Mouse (Mus musculus) liver, embryonic 12.5 days (tissue): ENCODE measurements at regions not wholly inside any gene's neighbourhood (a gene's known extent, or its start where the extent isn't known, plus 50 kb on each side); places are given as distances from the start of the nearest gene placed in this dataset.

Source experiments
- ATAC-seq: fragments of 200-750 bp; cut with Nextera tagmentation; 2 replicates; pipeline ENCODE4 v1.8.0; 2017; ENCODE audit warnings: moderate number of reproducible peaks, mild to moderate bottlenecking, moderate library complexity
- H3K27ac ChIP-seq: fragments of 300-500 bp; sonication (generic); 2 replicates; pipeline ENCODE4 v1.5.1; 2016; ENCODE audit warnings: mild to moderate bottlenecking
- H3K27me3 ChIP-seq: fragments of 300-500 bp; sonication (generic); replicated peaks from 2 replicates; pipeline ENCODE4 v1.6.1; 2016; ENCODE audit warnings: mild to moderate bottlenecking, moderate library complexity
- H3K36me3 ChIP-seq: fragments of 300-500 bp; sonication (generic); 2 replicates; pipeline ENCODE4 v1.6.1; 2016; ENCODE audit warnings: mild to moderate bottlenecking, moderate library complexity
- H3K4me1 ChIP-seq: fragments of 300-500 bp; sonication (generic); 2 replicates; pipeline ENCODE4 v1.6.1; 2016
- H3K4me2 ChIP-seq: fragments of 300-500 bp; sonication (generic); 2 replicates; pipeline ENCODE4 v1.6.1; 2016; ENCODE audit warnings: mild to moderate bottlenecking, moderate library complexity
- H3K4me3 ChIP-seq: fragments of 300-500 bp; sonication (generic); 2 replicates; pipeline ENCODE4 v1.5.1; 2016; ENCODE audit warnings: mild to moderate bottlenecking, moderate library complexity
- H3K9ac ChIP-seq: fragments of 300-500 bp; sonication (generic); 2 replicates; pipeline ENCODE4 v1.6.1; 2016; ENCODE audit warnings: mild to moderate bottlenecking, moderate library complexity
- H3K9me3 ChIP-seq: fragments of 300-500 bp; sonication (generic); replicated peaks from 2 replicates; pipeline ENCODE4 v1.6.1; 2016; ENCODE audit warnings: mild to moderate bottlenecking, moderate library complexity
- WGBS: fragments of 180-500 bp; shearing (Covaris S2); methylation state at CpG from one replicate; pipeline ENCODE4 v1.1.7; 2016; ENCODE audit not compliant: insufficient replicate concordance; 5-methylcytosine and 5-hydroxymethylcytosine counted together

DNA sequence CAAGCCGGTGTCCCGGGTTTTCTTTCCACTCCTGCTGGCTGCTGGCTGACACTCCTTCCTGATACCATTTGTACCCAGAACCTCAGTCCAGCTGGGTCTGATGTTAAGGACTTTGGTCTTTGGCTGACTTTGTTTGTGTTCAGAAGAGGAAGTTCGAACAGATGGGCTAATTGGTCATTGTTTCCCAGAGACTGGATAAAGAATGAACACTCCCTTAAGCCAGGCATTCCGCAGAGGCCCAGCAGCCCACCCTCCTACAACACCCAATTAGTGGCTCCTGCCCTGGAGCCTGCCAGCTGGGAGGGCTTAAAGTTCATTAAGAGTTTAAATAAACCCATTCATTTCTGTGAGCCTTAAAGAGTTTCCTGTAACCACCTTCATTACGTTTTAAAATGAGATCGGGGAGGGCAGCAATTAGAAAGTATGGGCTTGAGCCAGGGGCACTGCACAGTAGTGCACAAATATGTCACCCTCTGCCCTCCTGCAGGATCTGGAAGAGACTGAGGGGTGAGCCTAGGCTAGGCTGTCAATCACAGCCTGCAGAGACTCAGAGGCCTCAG lies 257.9 kb downstream of the Ajap1 start:
- ATAC-seq = no peak

DNA sequence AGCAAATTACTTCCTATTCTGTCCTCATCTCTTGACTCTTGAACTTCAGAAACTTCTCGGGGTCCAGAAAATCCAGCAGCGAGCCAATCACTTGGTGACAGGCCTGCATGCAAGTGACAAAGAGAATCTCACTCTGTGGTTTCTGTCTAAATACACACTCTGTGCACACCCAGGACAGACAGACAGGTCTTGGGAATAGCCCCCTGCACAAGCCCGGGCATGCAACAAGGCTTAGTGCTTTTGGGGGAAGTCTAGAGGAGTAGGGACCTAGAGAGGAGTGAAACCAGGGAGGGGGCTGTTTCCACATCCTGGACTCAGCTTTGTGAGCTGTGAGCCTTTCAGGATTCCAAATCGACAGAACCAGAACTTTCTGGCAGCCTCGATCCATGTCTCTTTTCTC lies 259.6 kb downstream of the Ajap1 start:
- H3K4me1 ChIP-seq = 0 out of 2 replicates have a peak, but pooled peaks cover 6% of the 10 kb centered on the region
- no peaks in the 10 kb centered on the region for H3K27me3 ChIP-seq
- no peaks in the 10 kb centered on the region for H3K36me3 ChIP-seq
- H3K4me3 ChIP-seq = no peak overlapping the region
- no peak overlapping the region for H3K4me2 ChIP-seq
- no peak overlapping the region for H3K9ac ChIP-seq
- 57% methylated on average over 5 of the region's 5 CpGs for WGBS
- H3K27ac ChIP-seq = no peak overlapping the region
- no peaks in the 10 kb centered on the region for H3K9me3 ChIP-seq
- ATAC-seq = no peak

More for the DNA sequence above, 257.9 kb downstream of the Ajap1 start:
- Histone ChIP-seq H3K4me3 (no peak overlapping the region), H3K27me3 (no peaks in the 10 kb centered on the region), H3K4me2 (no peak overlapping the region), H3K9ac (no peak overlapping the region), H3K36me3 (no peaks in the 10 kb centered on the region), H3K27ac (no peak overlapping the region), H3K4me1 (0 out of 2 replicates have a peak, but pooled peaks cover 6% of the 10 kb centered on the region), H3K9me3 (no peaks in the 10 kb centered on the region)
- 29% methylated on average over 6 of the region's 6 CpGs for WGBS

DNA sequence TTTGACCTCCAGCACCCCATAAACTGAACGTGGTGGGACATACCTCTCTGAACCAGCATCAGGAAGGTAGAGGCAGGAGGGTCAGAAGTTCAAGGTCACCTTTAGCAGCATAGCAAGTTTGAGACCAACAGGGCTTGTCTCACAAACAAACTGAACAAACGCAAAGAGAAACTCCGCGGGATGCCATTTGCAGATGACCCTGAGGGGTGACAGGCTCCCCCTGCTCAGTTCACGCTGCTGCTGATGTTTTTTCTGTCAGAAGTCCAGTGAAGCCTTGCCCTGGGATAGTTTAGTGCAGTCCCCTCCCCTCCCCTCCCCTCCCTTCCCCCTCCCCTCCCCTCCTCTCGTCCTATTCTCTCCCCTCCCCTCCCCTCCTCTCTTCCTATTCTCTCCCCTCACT lies 262.1 kb downstream of the Ajap1 start:
- Histone ChIP-seq H3K27ac (no peak overlapping the region), H3K36me3 (no peaks in the 10 kb centered on the region), H3K4me2 (no peak overlapping the region), H3K9ac (no peak overlapping the region), H3K9me3 (no peaks in the 10 kb centered on the region), H3K27me3 (no peaks in the 10 kb centered on the region), H3K4me3 (no peak overlapping the region), H3K4me1 (0 out of 2 replicates have a peak, but pooled peaks cover 6% of the 10 kb centered on the region)
- ATAC-seq = no peak
- 25% methylated on average over 5 of the region's 6 CpGs for WGBS

DNA sequence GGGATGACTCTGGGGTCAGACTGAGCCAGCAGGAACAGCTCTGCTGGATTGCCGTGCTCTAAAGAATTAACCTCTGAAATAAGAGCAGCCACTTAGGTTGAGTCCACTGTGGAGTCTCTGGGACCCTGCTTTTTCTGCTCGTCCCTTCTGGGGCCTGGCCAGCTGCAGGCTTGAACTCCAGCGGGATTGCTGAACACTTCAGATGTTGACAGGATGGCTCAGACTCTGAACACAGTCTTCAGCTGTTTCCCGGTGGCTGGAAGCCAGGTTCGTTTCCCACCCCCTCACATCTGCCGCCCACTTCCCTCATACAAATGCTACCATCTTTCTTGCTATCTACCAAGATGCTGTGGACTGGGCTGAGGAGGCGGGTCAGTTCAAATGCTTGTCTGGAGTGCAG lies 262.5 kb downstream of the Ajap1 start:
- no peaks in the 10 kb centered on the region for H3K27me3 ChIP-seq
- H3K36me3 ChIP-seq = no peaks in the 10 kb centered on the region
- H3K4me2 ChIP-seq = no peak overlapping the region
- H3K9ac ChIP-seq = no peak overlapping the region
- no peak overlapping the region for H3K4me3 ChIP-seq
- no peak overlapping the region for H3K27ac ChIP-seq
- 39% methylated on average over 7 of the region's 7 CpGs for whole genome bisulfite sequencing
- no peak for ATAC-seq
- H3K9me3 ChIP-seq = no peaks in the 10 kb centered on the region
- H3K4me1 ChIP-seq = 0 out of 2 replicates have a peak, but pooled peaks cover 4% of the 10 kb centered on the region

DNA sequence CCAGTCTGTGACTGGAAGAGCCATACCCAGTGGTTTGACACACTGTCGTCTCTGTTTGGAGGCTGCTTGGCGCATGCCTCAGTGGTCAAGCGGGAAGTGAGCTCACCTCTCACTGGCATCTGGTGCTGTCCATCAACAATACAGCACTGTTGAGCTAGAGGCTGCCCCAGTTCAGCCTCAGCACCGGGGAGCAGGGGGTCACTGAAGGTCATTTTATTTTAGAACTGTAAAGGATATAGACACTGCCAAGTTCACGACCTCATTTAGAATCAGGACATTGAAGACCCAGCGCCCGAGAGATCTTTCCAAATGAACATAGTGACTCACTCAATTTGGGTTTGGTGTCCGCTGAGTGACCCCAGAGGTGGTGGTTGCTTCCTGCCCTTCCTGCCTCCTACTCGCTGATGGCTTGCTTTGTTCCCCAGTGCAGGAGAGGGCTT lies 265.1 kb downstream of the Ajap1 start:
- no peaks in the 10 kb centered on the region for H3K4me1 ChIP-seq
- H3K4me2 ChIP-seq = no peak overlapping the region
- H3K9me3 ChIP-seq = no peaks in the 10 kb centered on the region
- H3K27ac ChIP-seq = no peak overlapping the region
- H3K36me3 ChIP-seq = no peaks in the 10 kb centered on the region
- no peak overlapping the region for H3K9ac ChIP-seq
- ATAC-seq = no peak
- no peak overlapping the region for H3K4me3 ChIP-seq
- WGBS = 31% methylated on average over 9 of the region's 9 CpGs
- no peaks in the 10 kb centered on the region for H3K27me3 ChIP-seq

DNA sequence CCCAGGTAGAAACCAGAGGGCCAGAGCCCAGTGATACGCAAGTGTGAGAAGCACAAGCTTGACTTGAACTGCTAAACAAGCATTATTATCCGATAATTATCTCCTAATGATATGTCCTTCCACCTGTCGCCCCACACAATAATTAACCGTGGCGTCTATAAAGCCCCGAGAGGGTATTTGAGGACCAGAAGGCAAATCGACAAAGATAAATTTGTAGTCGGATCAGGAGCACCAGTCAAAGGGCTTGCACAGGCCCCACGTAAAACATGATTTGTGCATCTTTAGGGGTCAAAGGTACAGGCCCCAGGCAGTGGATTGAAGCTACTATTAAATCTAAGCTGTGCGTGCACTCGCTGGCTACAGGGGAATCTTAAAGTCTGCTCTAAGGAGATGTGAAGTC lies 270.5 kb downstream of the Ajap1 start:
- ATAC-seq = no peak
- Histone ChIP-seq H3K4me2 (no peak overlapping the region), H3K36me3 (no peaks in the 10 kb centered on the region), H3K27ac (no peak overlapping the region), H3K9ac (no peak overlapping the region), H3K4me3 (no peak overlapping the region), H3K4me1 (no peaks in the 10 kb centered on the region), H3K9me3 (no peaks in the 10 kb centered on the region), H3K27me3 (no peaks in the 10 kb centered on the region)
- WGBS = 69% methylated on average over 11 of the region's 11 CpGs

DNA sequence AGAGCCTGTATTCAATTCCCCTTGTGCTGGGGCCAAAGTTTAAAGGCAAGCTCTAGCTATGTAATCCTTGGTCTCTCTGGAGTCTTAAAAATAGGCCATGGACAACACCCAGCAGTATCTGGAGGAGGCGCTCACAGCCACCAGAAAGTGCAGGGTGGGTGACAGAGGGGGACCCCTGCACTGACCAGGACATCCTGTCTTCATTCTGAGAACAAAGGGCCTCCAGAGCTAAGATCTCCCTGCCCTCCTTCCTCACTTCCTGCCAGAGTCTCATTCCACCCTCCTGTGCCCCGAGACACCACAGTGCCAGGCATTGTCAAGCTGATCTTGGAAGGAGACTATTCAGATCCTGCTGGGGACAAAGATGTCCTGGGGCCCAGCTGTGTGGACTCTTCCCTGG lies 273.8 kb downstream of the Ajap1 start:
- no peaks in the 10 kb centered on the region for H3K36me3 ChIP-seq
- no peak overlapping the region for H3K4me2 ChIP-seq
- no peak overlapping the region for H3K4me3 ChIP-seq
- no peak overlapping the region for H3K27ac ChIP-seq
- H3K9me3 ChIP-seq = no peaks in the 10 kb centered on the region
- no peaks in the 10 kb centered on the region for H3K4me1 ChIP-seq
- ATAC-seq = no peak
- no peak overlapping the region for H3K9ac ChIP-seq
- WGBS = 37% methylated on average over 2 of the region's 2 CpGs
- H3K27me3 ChIP-seq = no peaks in the 10 kb centered on the region

DNA sequence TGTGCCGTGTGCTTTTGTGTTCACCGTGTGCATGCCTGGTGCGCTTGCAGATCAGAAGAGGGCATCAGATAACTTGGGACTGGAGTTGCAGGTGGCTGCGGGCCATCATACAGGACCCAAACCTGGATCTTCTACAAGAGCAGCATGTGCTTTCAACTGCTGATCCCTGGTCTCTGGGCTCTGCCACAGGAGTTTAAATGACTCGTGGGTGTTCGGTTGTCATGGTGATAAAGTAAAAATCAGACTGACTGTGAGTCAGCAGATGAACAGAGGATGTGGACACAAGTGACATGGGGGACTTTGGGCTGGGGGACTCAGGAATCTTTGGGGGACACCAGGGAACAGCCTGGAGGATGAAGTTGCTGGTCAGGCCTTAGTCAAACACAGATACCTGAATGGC lies 274.4 kb downstream of the Ajap1 start:
- no peak for ATAC-seq
- no peaks in the 10 kb centered on the region for H3K9me3 ChIP-seq
- H3K9ac ChIP-seq = no peak overlapping the region
- no peaks in the 10 kb centered on the region for H3K36me3 ChIP-seq
- H3K4me1 ChIP-seq = no peaks in the 10 kb centered on the region
- no peak overlapping the region for H3K4me2 ChIP-seq
- no peak overlapping the region for H3K27ac ChIP-seq
- H3K4me3 ChIP-seq = no peak overlapping the region
- H3K27me3 ChIP-seq = no peaks in the 10 kb centered on the region
- 65% methylated on average over 6 of the region's 6 CpGs for WGBS

DNA sequence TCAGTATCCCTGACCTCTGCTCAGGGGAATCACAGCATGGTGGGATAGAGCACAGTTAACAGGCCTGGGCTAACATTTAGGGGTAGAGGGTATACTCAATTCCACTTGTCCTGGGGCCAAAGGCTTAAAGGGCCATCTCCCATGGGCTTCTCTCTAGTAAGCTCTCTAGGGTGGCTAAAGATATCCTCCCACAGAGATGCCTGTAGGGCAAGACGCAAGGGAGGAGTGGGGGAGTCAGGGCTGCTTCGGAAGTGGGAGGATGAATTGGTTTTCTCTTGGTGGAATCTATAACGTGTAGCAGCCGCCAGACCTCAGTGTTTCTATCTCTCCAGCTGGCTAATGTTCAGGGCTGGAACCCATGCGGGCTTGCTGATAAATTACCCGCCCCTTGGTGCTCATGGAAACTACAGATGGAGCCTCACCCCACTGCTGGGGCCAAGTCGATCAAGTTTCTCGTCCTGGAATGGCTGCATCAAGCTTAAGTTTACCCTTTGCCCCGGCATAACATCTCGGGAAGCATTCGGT lies 275.0 kb downstream of the Ajap1 start:
- Histone ChIP-seq H3K9me3 (no peaks in the 10 kb centered on the region), H3K9ac (no peak overlapping the region), H3K36me3 (no peaks in the 10 kb centered on the region), H3K4me1 (no peaks in the 10 kb centered on the region), H3K4me3 (no peak overlapping the region), H3K4me2 (no peak overlapping the region), H3K27me3 (no peaks in the 10 kb centered on the region), H3K27ac (no peak overlapping the region)
- WGBS = 71% methylated on average over 11 of the region's 11 CpGs
- no peak for ATAC-seq

DNA sequence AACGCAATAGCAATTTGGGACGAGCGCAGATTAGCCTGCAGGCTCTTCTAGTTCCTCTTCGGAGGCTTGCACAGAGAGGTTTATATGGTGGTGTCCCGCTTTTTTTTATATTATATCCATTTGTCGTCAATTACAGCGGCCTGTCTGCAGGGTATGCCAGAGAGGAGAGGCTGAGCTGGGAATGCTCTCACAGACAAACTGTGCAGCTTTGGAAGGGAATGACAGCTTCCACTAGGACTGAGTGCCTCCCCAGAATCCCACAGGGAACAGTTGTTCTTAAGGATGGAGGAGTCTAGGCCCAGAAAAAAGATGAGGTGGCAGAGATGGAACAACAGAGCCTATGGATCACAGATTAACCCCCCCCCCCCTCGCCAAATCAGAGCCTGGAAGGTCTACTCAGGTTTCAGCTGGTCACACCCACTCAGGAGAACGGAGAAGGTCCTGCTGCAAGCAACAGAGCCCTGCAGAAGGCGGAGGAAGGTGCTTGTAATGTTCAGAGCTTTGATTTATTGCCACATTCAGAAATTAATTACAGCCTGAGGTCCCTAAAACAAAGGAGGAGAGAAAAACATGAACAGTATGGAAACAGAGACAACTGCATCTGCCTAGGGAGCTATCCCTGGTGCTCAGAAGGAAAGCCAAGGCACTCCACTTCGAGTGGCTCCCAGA lies 275.7 kb downstream of the Ajap1 start:
- Histone ChIP-seq H3K27ac (no peak overlapping the region), H3K4me3 (no peak overlapping the region), H3K36me3 (no peaks in the 10 kb centered on the region), H3K27me3 (no peaks in the 10 kb centered on the region), H3K9ac (no peak overlapping the region), H3K4me2 (no peak overlapping the region), H3K4me1 (no peaks in the 10 kb centered on the region), H3K9me3 (no peaks in the 10 kb centered on the region)
- no peak for ATAC-seq
- 49% methylated on average over 11 of the region's 11 CpGs for WGBS

DNA sequence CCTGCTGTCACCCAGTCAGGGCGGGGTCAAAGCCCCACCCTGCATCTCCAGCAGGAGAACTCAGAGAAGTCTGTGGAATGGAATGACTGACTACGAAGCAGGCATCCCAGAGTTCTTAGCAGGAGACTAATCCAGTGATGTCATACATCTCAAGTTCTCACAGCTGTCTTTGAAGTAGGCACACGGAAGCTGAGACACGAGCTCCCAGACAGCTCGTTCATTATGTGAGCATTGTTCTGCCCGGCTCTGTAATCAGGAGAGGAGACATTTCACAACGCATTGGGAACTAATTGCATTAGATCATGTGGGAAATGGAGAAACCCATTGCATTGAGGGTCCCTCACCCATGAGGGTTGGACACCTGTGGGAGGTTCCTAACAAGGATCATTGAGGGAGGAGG lies 277.8 kb downstream of the Ajap1 start:
- Histone ChIP-seq H3K9ac (no peak overlapping the region), H3K36me3 (no peaks in the 10 kb centered on the region), H3K9me3 (no peaks in the 10 kb centered on the region), H3K27ac (no peak overlapping the region), H3K4me3 (no peak overlapping the region), H3K4me2 (no peak overlapping the region), H3K27me3 (no peaks in the 10 kb centered on the region), H3K4me1 (no peaks in the 10 kb centered on the region)
- ATAC-seq = no peak
- WGBS = 52% methylated on average over 7 of the region's 7 CpGs

DNA sequence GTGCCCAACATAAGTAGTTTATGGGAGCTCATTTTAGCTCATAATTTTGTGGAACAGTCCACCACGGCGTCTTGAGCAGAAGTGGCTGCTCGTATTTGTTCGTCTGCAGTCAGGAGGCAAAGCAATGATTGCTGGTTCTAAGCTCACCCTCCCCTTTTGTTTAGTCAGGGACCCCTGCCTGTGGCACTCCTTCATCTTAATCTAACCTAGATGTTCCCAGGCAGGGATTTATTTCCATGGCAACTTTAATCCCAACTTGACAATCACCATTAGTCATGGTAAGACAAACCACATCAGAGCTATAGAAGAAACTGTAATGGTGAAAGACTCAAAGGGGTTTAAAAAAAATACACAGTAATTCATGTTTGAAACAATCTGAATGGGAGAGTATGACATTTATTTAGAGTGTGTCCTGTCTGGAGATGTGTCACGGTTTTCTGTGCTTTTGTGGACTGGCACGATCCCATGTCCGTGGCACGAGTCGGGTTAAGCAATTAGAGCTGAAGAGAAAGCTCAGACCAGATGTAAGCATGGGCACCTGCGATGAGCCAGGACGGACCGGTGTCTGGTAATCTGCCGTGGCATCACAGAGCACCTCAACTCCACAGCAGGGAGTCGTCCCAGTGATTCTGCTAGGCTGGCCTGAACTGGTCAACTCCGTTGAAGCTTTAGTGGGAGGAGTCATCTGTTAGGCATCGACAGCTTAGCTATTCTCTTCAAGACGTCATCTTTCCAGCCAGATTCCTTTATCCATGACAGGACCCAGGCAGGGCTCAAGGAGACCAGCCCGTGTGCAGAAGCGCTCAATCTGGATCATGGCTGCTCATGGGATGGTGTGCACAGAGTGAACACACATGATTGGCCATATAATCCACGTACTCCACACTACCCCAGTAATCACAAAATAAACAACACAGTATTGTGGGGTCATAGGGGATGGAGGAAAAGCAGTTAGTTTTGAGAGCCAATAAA lies 281.5 kb downstream of the Ajap1 start:
- ATAC-seq = no peak
- 75% methylated on average over 20 of the region's 20 CpGs for WGBS
- Histone ChIP-seq H3K9ac (no peak overlapping the region), H3K27me3 (no peaks in the 10 kb centered on the region), H3K36me3 (no peaks in the 10 kb centered on the region), H3K4me3 (no peak overlapping the region), H3K9me3 (peaks cover 4% of the 10 kb centered on the region), H3K27ac (no peak overlapping the region), H3K4me1 (no peaks in the 10 kb centered on the region), H3K4me2 (no peak overlapping the region)
